Mouse (Mus musculus): ENCODE results near the gene Plxnc1. TPM values are rescaled to one million over a fixed set of nuclear protein-coding genes. Genes with fewer than 3 reads are reported as not detected.

Plxnc1 gene
- total RNA-seq (2021) = 1 to 10 TPM; 2.0 to 2.6 TPM

DNA sequence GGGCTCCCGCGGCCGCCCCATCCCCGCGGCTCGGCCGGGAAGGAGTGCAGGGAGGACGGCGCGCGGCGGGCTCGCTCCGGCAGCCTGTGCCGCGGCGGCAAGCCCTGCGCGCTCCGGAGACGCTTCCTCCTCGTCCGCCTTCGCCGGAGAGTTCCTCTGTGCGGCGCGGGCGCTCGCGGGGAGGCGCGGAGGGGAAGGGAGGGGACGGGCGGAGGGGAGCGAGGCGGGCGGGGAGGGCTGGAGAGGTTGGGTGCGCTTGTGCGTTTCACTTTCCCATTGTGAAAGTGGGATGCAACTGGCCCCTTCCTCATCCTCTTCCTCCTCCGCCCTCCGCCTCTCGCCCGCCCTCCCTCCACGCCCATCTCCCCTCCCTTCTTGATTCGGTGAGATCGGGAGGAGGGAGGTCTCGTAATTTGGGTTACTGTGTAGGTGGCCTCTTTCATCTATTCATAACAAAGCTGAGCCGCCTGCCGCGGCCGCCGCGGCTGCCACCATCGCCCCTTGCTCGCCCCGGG is at the start of gene Plxnc1:
TSS of gene Plxnc1 (minus strand) at position 145 of the 515 bp plus-strand sequence.
- DNase-seq (ENCODE audit: low spot score) = no peak
- intact Hi-C loops (cut with DNase I) = loop anchor here (10.0 kb wide), 1 partner anchor 140 kb away; no protein-coding TSS in a partner anchor

DNA sequence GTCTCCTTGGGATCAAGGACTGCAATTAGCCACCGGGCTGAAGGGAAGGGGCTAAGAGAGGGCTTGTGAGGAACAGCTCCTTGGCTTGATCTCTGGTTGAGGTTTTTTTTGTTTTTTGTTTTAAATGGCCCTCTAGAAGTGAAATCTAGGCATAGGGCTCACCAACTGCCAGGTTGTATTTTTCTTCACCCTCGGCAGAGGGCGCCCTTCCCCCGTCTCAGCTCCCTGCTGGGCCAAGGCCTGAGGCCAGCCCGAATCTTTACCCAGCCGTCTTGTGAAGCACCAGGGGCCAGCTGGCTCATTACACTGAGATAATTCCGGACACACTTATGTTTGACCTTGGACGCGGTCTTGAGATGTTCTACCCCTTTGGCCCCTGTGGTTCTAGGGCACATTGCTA is 47.5 kb upstream of the Plxnc1 start:
- DNase-seq (ENCODE audit: low spot score) = peak; percentile 76
- intact Hi-C loops (cut with DNase I) = loop anchor here (1.0 to 10.0 kb wide), 5 partner anchors 95 to 903 kb away; no protein-coding TSS in a partner anchor

DNA sequence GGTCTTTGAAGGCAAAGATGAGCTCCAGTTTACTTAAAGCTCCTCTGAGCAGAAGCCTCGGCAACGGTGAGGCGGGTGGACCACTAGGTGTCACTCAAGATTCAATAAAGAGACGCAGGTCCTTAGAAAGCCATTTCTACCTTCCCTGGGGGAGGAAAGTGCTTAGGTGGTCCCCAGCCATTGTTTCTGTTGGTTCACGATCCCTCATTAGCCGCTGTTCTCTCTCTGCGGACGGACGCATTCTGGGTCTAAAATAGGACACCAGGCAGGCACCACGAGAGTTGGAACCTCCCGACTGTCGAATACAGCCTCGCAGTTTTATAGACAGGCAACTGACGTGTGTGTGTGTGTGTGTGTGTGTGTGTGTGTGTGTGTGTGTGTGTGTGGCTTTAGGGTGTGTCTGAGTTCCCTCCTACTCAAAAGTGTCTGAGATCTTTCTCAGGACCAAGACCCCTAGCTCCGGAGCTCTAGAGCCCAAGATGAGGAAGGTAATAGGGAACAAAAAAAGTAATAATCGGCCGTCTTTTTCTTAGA is 47.0 kb upstream of the Plxnc1 start:
- intact Hi-C loops (cut with DNase I) = loop anchor here (1.0 to 10.0 kb wide), 6 partner anchors 96 to 903 kb away; no protein-coding TSS in a partner anchor
- peak; percentile 60 for DNase-seq (ENCODE audit: low spot score)

DNA sequence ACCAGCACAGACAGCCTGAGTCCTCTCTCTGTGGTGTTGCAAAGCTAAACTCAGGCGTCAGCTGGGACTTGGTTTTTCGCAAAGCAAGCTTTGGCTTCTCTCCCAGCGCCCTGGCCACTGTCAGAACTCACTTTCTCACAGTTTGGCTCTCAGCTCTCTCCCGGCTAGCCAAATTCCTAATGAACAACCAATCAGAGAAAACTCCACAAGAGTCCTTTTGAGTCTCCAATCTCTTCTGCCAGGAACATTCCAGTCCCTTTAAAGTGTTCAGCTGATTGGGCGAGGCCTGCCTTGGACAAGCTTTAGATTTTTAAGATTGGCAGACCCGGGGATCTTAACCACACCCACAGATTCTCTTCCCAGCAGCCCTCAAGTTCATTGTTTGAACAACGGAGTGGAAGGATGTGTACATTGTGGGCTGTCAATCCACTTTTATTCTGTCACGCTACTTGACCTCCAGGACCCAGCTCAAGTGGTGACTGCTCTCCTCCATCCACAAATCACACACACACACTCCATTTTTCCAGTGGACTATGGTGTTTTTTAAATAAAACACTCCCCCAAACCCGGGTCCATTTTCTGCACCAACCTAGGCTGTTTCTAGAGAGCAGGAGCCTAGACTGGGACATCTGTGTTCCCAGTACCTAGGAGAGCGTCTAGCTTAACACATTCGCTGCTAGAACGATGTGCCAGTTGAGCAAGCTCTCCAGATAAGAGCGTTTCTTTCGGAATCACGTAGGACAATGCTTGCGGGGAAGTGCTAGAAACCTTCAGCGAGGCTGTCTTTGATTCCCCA is 46.3 kb upstream of the Plxnc1 start:
- DNase-seq (ENCODE audit: low spot score) = peak; percentile 85
- intact Hi-C loops (cut with DNase I) = loop anchor here (2.0 to 10.0 kb wide), 4 partner anchors 96 to 904 kb away; no protein-coding TSS in a partner anchor

DNA sequence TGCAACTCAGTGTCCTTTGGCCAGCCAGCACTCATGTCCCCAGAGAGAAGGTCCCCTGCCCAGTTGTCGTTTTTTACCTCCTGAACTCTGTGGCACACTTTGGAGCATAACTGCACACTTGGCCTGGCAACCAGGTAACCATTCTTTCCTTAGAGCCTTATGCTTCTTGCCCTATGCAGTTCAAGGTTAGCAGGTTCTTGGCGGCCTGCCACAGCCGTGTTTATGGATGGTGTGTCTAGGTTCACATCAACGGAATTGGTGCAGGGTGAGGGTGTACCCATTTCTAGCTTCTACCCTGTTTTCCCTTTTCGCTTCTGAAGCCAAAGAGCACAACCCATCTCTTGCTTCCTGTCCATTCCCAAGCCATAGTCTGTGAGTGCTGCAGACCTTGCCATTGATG is 44.7 kb upstream of the Plxnc1 start:
- intact Hi-C loops (cut with DNase I) = no loop called here
- DNase-seq (ENCODE audit: low spot score) = no peak

DNA sequence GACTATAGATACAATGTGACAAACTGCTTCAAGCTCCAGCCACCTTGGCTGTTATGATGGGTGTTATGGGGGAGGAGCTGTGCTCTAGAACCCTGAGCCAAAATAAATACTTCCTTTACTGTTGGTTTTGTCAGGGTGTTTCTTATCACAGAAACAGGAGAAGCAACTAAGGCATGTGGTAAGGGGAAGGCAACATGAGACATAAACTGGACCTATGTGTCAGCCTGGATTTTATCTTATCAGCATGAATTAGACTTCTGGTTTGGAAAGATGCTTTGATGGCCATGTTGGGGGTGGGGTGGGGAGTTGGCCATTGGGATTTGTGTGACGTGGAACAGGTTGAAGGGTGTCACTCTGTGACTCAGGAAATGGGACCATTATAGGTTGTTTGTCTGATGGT is 40.5 kb upstream of the Plxnc1 start:
- intact Hi-C loops (cut with DNase I) = no loop called here
- DNase-seq (ENCODE audit: low spot score) = no peak

DNA sequence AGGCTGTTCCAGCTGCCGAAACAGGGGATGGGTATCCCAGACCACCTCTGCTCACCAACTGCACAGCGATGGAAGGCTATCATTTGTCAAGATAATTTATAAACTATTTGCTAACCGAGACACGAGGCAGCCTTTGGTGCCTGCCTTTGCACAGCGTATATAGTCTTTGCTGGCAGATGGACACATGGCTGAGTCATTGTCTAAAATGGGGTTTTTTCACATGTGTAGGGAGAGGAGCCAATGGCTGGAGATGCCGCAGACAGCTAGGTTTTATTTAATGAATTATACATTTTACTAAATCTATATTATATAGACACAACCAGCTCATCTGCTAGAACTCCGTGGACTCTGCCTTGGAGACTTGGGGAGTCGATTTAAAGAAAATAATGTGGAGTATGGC is 37.9 kb upstream of the Plxnc1 start:
- no peak for DNase-seq (ENCODE audit: low spot score)
- intact Hi-C loops (cut with DNase I) = no loop called here

DNA sequence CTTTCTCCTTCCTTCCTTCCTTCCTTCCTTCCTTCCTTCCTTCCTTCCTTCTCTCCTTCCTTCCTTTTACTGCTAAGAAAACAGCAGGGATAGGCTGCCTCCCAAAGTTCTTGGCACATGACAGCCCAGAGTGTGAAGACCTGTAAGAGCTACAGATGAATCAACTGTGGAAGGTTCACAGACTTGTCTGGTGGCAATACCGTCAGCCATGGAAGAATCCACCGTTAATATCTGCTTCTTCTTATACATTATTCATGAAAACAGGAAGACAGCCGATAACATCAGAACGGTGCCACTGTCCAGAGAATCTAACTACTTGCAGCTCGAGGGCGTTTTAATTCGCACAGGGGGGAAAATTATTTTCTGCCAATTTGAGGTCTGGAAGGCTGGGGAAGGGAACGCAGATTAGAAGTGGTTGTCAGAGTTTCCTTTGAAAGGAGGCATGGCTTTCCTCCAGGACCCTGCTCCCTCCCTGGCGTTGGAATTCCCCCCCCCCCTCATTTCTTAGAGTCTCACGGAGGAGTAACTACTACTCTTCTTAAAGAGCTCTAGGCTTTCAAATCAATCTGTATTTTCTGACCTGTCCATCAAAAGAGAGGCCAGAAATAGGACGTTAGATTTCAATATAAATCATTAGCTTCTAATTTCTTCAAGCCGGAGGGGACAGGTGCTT is 37.0 kb upstream of the Plxnc1 start:
- intact Hi-C loops (cut with DNase I) = no loop called here
- no peak for DNase-seq (ENCODE audit: low spot score)

DNA sequence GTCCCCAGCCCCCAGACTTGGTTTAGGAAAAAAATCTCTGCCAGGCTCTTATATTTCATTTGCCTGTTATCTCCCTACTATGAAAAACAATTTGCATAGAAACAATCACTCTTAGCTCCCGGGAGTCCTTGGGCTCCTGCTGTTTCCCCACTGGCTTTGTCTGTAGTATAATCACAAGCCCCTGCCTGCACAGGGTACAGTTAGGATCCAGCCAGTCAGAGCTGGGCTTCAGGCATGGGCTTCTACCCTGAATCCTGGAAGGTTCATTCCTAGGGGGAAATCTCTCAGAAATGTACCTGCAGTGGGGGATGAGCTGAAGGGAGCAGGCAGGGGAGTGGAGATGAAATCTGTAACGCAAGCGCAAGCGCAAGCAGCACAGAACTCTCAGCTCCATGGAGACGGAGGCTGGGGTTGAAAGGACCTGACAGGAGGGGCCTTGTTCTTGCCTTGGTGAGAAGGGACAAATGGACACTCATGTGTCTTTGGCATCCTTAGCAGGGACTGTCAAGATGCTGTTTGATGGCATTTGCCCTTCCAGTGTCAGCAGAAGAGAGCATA is 33.7 kb upstream of the Plxnc1 start:
- DNase-seq (ENCODE audit: low spot score) = no peak
- intact Hi-C loops (cut with DNase I) = no loop called here

DNA sequence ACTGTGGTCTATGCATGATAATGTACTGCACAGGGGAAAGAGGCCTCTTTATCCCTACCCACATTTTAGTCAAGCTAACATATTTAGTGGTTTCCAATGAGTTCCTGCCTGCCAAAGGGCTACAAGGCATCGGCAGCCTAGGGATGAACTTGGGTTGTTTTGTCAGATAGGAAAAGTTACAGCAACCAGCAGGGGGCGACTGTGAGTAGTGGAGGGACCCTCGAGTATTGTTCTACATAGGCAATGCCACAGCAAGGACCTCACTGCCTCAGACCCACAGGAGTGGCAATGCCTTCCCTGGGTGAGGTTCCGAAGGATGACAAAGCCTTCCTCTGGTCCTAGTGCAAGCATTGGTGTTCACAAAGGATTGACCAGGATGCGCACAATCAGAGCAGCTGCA is 31.7 kb upstream of the Plxnc1 start:
- intact Hi-C loops (cut with DNase I) = no loop called here

DNA sequence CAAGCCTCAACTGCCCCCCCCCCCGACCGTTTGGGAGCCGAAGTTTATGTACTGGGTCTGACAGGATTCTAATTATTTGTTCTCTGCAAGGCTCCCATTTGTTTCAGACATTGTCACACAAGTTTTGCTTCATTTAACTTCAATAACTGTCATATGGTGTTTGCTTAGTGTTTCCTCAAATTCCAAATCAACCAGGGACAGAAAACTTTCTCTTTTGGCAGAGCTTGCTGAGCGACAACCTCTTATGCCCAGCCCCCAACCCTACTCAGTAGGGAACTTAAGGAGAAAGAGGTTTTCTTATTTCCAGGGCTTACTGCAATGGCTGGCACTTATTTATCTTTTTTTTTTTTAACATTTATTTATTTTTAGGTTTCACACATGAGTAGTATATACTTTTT is 30.5 kb upstream of the Plxnc1 start:
- DNase-seq (ENCODE audit: low spot score) = no peak
- intact Hi-C loops (cut with DNase I) = no loop called here

More for the DNA sequence above, 31.7 kb upstream of the Plxnc1 start:
- no peak for DNase-seq (ENCODE audit: low spot score)

DNA sequence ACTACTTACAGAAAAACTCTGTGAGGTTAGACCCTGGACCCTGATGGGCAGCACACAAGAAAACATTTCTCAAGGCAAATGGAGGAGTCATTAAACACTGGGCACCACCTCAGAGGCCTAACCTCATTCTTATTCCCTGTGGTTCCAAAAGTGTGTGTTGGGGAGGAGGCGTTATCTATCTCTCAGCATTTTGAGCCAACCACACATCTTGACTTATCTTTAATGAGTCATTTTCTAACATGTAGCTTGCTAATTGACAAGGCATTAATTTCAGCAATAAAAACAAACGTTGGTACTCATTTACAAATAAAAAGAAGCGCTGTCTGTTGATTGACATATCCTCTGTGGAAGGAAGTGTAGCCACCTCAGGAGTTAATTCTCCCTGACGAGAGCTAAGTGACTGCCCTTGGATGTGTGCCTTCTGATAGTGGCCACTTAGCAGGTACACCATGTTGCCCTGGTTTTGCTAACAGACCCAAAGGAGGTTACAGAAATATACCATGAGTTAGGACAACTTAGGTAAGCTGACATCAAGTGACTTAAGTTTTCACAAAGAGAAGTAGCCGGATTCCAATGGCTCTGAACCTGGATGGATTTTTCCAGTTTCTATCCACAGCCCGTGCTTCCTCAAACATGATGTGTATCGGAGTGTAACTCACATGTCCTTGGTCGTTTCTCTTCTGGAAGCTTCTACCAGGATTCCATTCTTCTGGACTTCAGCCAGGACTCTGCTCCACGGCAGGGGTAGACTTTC is 29.9 kb upstream of the Plxnc1 start:
- intact Hi-C loops (cut with DNase I) = no loop called here
- DNase-seq (ENCODE audit: low spot score) = no peak

DNA sequence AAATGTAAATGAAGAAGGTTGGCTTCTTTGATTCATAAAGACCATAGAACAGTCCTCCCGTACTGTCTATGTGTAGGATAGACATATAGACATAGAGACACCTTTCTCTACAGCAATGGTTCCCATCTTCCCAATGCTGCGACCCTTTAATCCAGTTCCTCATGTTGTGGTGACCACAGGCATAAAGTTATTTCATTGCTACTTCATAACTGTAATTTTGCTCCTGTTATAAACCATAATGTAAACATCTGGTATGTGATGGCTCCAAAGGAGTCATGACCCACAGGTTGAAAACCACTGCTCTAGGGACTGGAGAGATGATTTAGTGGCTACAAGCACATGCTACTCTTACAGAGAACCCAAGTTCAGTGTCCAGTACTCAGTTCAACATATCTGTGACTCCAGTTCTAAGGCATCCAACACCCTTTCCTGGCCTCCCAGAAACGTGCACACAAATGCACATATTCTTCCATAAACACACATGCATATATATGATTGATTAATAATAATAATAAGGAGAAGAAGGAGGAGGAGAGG is 27.1 kb upstream of the Plxnc1 start:
- intact Hi-C loops (cut with DNase I) = no loop called here
- DNase-seq (ENCODE audit: low spot score) = no peak

DNA sequence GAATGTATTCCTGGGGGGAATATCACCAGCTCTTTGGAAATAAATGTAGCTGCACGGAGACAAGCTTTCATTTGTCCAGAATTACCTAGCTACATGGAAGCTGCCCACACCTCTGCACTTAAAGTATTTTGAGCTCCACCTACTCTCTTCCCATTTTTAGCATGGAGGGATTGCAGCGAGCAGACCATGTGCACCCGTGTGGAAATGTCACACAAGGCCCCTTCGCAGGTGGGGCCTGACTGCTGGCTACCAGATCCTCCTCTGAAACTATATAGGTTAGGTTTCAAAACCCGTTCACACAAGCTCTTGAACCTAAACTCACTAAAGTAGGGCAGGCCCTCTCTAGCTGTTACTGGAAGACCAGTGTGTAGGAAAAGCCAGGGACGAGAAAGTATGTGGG is 25.6 kb upstream of the Plxnc1 start:
- DNase-seq (ENCODE audit: low spot score) = no peak
- intact Hi-C loops (cut with DNase I) = no loop called here

DNA sequence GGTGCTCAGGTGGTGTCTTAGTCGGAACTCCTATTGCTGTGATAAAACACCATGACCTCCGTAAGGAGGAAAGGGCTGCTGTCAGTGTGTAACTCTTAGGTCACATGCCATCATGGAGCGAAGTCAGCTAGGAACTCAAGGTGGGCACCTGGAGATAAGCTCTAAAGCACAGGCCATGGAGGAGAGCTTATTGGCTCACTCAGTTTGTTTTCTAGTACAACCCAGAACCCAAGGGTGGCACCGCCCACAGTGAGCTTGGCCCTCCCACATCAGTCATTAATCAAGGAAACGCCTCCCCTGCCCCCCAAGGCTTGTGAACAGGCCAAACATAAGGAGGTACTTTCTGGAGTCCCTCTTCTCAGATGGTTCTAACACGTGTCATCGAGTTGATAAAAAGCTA is 22.8 kb upstream of the Plxnc1 start:
- DNase-seq (ENCODE audit: low spot score) = no peak
- intact Hi-C loops (cut with DNase I) = no loop called here

DNA sequence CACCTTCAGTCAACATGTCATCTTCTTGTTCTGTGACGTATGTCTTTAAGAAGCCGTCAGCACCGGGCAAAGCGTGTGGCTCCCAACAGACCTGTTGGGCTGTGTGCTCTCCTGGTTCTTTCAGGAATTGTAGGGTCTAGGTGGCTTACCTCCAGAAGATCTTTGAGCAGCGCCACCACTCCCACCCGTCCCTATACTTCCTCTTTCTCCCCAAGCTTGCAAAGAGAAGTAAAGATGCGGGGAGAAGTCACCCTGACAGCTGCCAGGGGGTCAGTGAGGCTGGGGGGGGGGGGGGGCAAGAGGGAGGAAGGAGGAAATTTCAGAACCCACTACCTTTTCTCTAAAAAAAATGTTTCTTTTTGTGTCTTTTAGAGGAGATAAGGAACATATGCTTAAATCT is 22.2 kb upstream of the Plxnc1 start:
- intact Hi-C loops (cut with DNase I) = no loop called here
- no peak for DNase-seq (ENCODE audit: low spot score)

DNA sequence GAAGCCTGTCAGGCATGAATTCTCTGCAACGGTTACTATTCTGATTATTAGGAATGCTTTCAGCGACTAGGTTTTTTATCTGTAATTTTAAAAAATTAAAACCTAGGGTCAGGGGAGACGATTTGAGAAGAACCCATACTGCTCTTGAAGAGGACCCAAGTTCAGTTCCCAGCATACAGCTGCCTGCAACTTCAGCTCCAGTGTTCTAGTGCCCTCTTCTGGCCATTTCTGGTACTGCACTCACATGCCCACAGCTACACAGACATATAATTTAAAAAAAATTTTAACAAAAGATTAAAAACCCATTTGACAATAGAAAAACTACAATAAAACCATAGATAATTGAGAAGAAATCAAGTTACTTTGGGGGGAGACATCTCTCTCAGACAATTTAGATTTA is 20.5 kb upstream of the Plxnc1 start:
- no peak for DNase-seq (ENCODE audit: low spot score)
- intact Hi-C loops (cut with DNase I) = no loop called here

DNA sequence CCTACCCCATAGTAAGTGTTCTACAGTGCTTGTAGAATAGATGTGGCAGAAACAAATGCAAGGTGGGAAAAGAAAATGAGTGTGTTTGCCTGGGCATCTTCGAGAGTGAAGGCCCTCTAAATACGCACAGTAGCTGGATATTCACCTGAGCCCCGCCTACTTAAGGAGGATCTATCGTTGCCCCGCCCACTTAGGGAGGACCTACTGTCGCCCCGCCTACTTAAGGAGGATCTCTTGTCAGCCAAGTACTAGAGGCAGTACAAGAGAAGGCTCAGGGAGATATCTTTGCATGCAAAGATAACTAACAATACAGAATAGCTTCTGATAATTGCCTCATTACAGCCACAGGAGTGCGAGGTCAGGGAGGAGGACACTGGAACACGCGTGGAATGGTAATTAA is 17.4 kb upstream of the Plxnc1 start:
- intact Hi-C loops (cut with DNase I) = no loop called here
- DNase-seq (ENCODE audit: low spot score) = no peak

DNA sequence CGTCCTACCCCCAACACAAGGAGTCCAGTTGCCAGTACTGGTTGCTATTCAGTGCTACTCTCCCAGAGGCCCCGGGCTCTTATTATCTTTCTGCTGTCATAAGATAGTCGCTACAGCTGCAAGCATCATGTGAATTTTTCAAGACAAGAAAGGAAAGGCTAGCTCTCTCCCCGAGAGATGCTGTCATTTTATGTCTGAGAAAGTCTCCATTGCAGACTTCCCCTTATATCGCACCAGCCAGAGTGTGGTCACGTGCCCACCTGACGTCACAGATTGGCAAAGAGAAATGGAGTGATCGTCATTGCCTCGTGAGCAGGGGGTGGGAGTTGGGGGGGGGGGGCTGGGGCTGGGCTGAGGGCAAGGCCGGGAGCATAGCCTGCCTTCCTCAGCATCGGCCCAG is 16.6 kb upstream of the Plxnc1 start:
- intact Hi-C loops (cut with DNase I) = no loop called here
- peak; percentile 31 for DNase-seq (ENCODE audit: low spot score)

DNA sequence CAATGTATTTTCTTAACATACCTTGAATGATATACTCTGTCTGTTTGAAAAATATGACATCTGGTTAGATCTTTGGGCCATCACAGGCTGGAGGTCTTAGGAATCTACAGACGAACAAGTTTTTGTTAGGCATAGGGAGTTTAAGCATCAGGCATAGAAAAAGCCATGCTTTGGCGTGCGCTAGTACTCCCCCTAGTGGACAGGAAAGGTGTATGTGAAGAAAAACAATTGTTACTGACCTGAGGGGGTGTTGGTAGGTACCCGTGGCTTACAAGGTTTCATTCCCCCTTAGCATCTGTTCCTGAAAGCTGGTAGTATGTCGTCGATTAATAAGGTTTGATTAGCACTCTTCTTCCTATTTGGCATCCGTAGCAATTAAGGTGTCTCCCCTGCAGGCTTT is 13.7 kb upstream of the Plxnc1 start:
- DNase-seq (ENCODE audit: low spot score) = no peak
- intact Hi-C loops (cut with DNase I) = loop anchor here (5.0 kb wide), 1 partner anchor 251 kb away; no protein-coding TSS in a partner anchor
